Mouse (Mus musculus) T-helper 17 cell (primary cell): ENCODE data around the gene Clstn1.
"Not testable (repeated sequence)": the region's sequence is repeated elsewhere in the genome, so short reads cannot be mapped to it uniquely, and the experiment has no call there.

Experiments
- in situ Hi-C, 2 experiments: fragments of 300-600 bp; cut with MboI, MseI; formaldehyde crosslinking; loops; 1 replicate in 1 of 2; 2 replicates in 1 of 2; pipeline ENCODE4 v1.15.1; 2025; ENCODE audit warnings: high pct_unique_total_duplicates in 2 of 2

Clstn1 gene

DNA sequence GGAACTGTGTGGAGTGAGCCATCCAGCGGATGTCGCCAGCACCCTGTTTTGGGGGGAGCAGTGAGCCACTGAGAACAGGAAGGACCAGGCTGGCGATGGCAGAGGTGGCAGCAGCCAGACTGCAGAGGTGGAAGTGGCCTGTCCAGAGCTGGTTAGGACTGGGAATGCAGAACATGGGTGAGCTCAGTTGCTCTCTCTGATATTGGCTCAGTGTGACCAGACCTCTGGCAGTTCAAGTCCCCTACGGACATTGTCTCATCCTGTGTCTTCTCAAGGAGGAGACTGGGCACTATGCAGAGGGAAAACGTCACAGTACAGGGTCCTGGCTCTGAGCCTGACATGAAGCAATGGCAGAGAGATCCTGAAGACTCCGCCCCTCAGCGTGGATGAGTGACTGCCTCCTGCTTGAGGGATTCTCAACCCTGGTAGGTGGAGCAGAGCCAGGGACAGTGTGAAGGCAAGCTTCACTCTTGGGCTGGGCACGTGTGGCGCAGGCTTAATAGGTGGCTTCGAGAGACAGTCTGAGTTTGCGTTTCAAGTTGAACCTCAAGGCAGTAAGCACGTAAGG lies 11.5 kb downstream of the Clstn1 start:
- in situ Hi-C loops = no loop called here

DNA sequence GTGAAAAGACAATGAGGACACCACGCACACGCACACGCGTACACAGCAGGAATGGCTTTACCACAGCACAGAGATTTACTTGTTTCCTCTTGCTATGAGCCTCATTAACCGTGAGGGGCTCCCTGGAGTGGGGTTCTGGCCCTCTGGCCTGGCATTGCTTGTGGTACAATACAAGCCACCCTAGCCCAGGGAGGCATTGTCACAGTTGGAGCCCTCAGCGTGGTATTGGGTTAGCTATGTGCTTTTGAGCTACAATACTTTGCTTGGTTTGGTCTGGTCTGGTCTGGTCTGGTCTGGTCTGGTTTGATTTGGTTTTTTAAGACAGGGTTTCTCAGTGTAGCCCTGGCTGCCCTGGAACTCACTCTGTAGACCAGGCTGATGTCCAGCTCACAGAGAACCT lies 13.3 kb downstream of the Clstn1 start:
- in situ Hi-C loops = no loop called here

DNA sequence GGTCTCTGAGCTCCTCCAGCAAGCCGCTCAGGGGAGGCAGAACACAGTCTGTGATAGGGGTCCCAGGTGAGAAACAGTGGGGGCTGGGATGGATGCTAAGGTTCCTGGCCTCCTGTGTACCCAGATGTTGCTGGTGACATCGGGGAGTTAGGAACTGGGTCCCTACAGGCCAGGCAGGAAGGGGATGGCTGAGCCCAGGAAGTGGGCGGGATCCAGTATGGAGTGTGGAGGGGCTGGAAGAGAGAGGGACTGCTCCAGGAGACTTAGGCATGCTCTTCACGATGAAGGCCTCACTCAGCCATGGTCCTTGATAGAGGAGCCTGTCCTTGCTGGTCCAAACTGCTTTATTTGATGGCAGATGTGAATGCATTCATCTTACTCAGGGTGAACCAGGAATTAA lies 13.9 kb downstream of the Clstn1 start:
- in situ Hi-C loops = loop anchor here in 1 of 2 experiments (10.0 kb wide), 1 partner anchor 1355 kb away; no protein-coding TSS in a partner anchor

DNA sequence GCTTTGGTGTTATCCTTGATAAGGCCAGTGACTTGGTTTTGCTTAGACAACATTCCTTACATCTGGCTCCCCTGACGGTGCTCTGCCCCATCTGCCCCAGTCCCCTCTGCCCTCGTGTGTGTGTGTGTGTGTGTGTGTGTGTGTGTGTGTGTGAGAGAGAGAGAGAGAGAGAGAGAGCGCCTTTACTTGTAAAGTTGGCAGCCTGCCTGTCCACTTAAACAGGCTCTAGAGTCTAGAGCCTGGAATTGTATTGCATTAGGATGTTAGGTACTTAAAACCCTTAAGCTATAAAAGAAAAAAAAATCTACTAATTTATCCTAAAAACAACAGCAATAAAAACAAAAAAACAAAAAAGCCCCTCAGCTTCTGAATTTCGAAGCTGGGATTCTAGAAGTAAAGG lies 15.2 kb downstream of the Clstn1 start:
- in situ Hi-C loops = loop anchor here in 1 of 2 experiments (10.0 kb wide), 1 partner anchor 1357 kb away; no protein-coding TSS in a partner anchor

DNA sequence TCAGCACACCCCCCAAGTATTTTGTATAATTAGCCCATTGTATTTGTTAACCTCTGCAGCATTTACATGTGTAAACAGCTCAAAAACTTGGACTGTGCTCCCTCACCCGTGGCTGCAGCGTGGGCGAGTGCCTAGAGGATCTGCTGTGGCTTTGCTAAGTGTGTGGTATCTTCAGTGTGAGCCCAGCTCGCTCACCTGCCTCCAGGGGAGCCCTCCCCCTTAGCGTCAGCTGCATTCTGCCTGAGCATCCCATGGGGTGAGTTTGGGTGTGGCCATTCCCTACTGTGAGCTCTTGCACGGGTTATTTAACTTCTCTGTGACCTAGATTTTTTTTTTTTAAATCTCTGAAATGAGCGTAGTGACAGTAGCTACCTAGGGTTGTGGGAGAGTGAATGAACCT lies 16.0 kb downstream of the Clstn1 start:
- in situ Hi-C loops = loop anchor here in 1 of 2 experiments (10.0 kb wide), 1 partner anchor 1357 kb away; no protein-coding TSS in a partner anchor

GRCm38 (mm10) chr4:149603860-149604259 lies 17.6 kb downstream of the Clstn1 start:
- in situ Hi-C loops = loop anchor here in 1 of 2 experiments (10.0 kb wide), 1 partner anchor 1359 kb away; no protein-coding TSS in a partner anchor

DNA sequence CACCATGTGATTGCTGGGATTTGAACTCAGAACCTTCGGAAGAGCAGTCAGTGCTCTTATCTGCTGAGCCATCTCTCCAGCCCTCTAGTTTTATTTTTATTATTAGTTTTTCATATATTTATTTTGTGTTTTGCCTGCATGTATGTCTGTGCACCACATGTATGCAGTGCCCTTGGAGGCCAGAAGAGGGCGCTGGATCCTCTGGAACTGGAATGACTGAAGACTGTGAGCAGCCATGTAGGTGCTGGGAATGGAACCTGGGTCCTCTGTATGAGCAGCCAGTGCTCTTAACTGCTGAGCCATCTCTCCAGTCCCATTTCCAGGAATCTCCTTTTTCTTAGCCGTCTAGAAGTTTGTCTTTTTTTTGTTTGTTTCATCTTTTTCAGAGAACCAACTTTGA lies 18.2 kb downstream of the Clstn1 start:
- in situ Hi-C loops = loop anchor here in 1 of 2 experiments (10.0 kb wide), 1 partner anchor 1360 kb away; no protein-coding TSS in a partner anchor

GRCm38 (mm10) chr4:149606056-149606455 lies 19.8 kb downstream of the Clstn1 start:
- in situ Hi-C loops = loop anchor here (5.0 to 10.0 kb wide), 2 partner anchors 59 to 1361 kb away; no protein-coding TSS in a partner anchor

- in situ Hi-C loops = loop anchor here (5.0 to 10.0 kb wide), 2 partner anchors 60 to 1362 kb away; no protein-coding TSS in a partner anchor
Measured at GRCm38 (mm10) chr4:149606766-149607358, 20.6 kb downstream of the Clstn1 start.

- in situ Hi-C loops = loop anchor here (5.0 to 10.0 kb wide), 2 partner anchors 60 to 1363 kb away; no protein-coding TSS in a partner anchor
Measured at GRCm38 (mm10) chr4:149607591-149608308, 21.5 kb downstream of the Clstn1 start.

- in situ Hi-C loops = loop anchor here (5.0 to 10.0 kb wide), 2 partner anchors 61 to 1363 kb away; no protein-coding TSS in a partner anchor
Measured at GRCm38 (mm10) chr4:149608309-149608638, 22.0 kb downstream of the Clstn1 start.

- in situ Hi-C loops = loop anchor here (5.0 to 10.0 kb wide), 2 partner anchors 62 to 1365 kb away; no protein-coding TSS in a partner anchor
Measured at GRCm38 (mm10) chr4:149609256-149610025, 23.2 kb downstream of the Clstn1 start.

DNA sequence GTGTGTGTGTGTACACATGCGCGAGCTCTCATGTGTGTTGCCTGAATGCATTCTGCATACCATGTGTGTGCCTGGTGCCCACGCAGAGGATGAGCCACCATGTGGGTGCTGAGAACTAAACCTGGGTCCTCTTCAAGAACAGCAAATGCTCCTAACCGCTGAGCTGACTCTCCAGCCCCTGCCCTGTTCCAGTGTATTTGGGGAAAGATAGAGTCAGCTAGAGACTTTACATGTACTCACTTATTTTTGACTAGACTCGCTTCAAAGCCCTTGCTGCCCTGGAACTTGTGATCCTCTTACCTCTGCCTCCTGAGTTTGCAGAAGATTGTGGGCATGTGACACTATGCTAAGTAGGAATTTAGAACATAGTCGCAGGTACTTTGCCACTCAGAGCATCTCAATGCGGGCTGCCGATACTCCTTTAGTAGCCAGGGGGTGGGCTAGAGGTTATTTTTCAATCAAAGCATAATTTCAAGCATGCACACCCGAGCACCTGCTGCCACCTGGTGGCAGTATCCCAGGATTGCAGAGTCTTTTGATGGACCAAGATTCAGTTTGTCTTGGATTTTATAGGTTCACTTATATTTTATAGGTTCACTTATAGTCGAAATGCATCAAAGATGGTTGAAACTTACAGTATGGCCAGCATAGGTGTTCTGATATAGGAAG lies 25.2 kb downstream of the Clstn1 start:
- in situ Hi-C loops = no loop called here

- in situ Hi-C loops = not testable (repeated sequence)
Measured at GRCm38 (mm10) chr4:149613497-149613896, 27.2 kb downstream of the Clstn1 start.

- in situ Hi-C loops = no loop called here
Measured at GRCm38 (mm10) chr4:149614869-149615268, 28.6 kb downstream of the Clstn1 start.

DNA sequence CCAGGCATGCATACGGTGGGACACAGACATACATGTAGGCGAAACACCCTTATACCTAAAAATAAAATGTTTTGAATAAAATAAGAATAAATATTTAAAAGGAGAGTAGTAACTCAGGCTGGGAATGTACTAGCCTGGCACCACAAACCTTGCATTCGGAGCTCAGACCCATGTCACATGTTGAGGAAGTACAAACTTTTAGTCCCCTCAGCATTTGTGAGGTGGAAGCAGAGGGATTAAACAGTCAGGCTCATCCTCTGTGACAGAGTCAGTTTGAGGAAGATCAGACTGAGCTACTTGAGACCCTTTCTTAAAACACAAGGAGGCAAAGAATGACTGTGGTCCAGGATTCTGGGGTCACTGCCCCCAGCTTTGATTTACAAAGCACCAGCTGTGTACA lies 30.7 kb downstream of the Clstn1 start:
- in situ Hi-C loops = not testable (repeated sequence)

- in situ Hi-C loops = no loop called here
Measured at GRCm38 (mm10) chr4:149619988-149620387, 33.7 kb downstream of the Clstn1 start.

DNA sequence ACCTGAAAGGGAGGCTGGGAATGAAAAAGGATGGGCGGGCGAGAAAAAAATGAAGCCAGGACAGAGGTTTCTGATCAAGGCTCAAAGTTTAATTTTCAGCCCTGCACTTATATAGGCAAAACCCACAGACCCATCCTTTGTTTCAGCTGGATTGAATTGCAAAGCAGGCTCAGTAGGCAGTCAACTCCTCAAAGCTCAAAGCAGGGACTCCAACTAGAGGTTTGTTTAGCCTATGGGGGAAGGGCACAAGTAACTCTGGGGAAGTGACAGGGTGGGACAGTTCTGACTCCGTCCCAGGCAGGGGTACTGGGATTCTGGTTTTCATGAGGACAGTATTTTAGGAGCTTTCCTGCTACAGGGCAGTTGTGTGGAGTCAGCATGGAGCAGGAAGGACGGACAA lies 35.0 kb downstream of the Clstn1 start:
- in situ Hi-C loops = no loop called here

DNA sequence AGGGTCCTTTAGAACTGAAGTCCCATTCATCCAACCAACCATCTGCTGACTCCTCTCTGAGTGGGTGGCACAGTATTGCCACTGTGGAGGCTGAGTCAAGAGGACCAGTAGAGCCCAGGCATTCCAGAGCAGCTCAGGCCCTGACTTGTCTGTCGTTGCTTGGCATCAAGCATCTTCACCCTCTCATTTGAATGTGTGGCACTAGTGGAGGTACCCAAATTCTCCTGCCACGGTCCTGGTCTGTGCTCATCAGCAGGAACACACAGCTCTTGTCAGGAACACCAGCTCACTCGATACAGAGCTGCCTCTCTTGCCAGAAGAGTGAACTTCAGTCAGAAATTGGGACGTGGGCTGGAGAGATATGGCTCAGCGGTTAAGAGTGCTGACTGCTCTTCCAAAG lies 37.4 kb downstream of the Clstn1 start:
- in situ Hi-C loops = no loop called here

DNA sequence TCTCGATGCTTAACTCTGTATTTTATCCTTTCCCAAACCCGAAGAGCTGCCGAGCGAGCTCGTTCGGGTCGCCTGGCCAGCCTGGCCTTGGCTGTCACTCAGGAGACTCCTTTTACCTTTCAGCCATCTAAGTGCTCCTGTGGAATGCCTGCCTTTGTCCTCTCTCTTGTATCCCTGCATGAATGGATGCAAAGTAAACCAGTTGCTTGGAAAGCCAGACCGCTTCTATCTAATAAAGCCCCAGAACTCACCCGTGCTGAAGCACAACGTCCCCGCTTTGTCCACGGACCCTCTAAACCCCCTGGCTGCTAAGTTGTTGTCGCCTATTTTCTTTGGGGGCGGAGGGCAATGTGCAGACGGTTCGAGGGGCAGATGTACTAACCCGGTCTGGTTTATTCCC lies 40.5 kb downstream of the Clstn1 start:
- in situ Hi-C loops = no loop called here

GRCm38 (mm10) chr4:149628372-149628771 lies 42.1 kb downstream of the Clstn1 start:
- in situ Hi-C loops = no loop called here
